Mouse (Mus musculus): ENCODE results near the gene Itk. TPM values are rescaled to one million over a fixed set of nuclear protein-coding genes. Genes with fewer than 3 reads are reported as not detected.

The Itk gene
- polyA plus RNA-seq, 1 experiment from 2014 or later = not detected

DNA sequence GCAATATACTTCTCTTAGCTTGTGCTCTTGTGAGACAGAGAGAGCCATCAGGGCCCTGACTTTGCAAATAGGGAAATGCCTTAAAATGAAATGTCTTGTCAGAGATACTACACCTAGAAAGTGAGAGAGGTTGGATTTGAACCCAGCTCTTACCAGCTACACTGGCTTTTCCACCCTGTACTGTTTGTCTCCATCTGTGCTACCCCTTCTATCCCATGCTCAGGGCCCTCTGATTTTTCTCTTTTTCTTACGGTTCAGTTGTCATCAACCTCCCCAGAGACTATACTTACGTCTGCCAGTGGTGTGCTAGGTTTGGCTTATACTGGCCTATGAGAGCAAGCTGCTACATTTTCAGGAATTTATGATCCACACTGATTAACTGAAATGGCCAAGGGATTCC is 4.4 kb downstream of the Itk start:
- Histone ChIP-seq H3K4me3 (ENCODE audit: low read depth, low read length) (no peak overlapping the region), H3K36me3 (ENCODE audit: control insufficient read depth, insufficient read depth, low read length) (no peaks in the 10 kb centered on the region), H3K27me3 (ENCODE audit: control insufficient read depth, insufficient read depth, low read depth, low read length) (no peaks in the 10 kb centered on the region), H3K4me2 (ENCODE audit: low read length) (no peak overlapping the region), H3K4me1 (ENCODE audit: control insufficient read depth, insufficient read depth, low read length) (no peaks in the 10 kb centered on the region), H3K27ac (ENCODE audit: low read length) (no peak overlapping the region), H3K9ac (ENCODE audit: low read depth, low read length) (no peak overlapping the region), H3K9me3 (replicated peaks; ENCODE audit: control insufficient read depth, low read length, poor library complexity, severe bottlenecking) (no peaks in the 10 kb centered on the region)
- ATAC-seq = no peak
- 90% methylated on average over 2 of the region's 2 CpGs for WGBS

DNA sequence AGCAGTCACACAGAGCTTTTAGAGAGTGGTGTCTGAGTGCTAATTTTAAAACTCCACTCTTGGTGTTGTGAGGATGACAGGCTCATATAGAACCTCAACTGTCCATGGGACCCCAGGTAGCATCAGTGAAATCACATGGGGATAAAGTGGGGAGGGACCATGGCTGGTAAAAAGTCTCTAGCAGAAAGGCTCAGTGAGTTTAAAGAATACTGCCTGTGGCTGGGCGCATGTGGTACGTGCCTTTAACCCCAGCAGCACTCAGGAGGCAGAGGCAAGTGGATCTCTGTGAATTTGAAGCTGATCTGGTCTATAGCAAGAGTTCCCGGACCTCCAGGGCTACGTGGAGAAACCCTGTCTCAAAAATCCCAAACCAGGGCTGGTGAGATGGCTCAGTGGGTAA is 6.8 kb downstream of the Itk start:
- no peak for ATAC-seq
- Histone ChIP-seq H3K36me3 (ENCODE audit: control insufficient read depth, insufficient read depth, low read length) (no peaks in the 10 kb centered on the region), H3K27me3 (ENCODE audit: control insufficient read depth, insufficient read depth, low read depth, low read length) (no peaks in the 10 kb centered on the region), H3K4me2 (ENCODE audit: low read length) (no peak overlapping the region), H3K9ac (ENCODE audit: low read depth, low read length) (no peak overlapping the region), H3K9me3 (replicated peaks; ENCODE audit: control insufficient read depth, low read length, poor library complexity, severe bottlenecking) (no peaks in the 10 kb centered on the region), H3K27ac (ENCODE audit: low read length) (no peak overlapping the region), H3K4me3 (ENCODE audit: low read depth, low read length) (no peak overlapping the region), H3K4me1 (ENCODE audit: control insufficient read depth, insufficient read depth, low read length) (no peaks in the 10 kb centered on the region)
- 90% methylated on average over 4 of the region's 4 CpGs for WGBS

DNA sequence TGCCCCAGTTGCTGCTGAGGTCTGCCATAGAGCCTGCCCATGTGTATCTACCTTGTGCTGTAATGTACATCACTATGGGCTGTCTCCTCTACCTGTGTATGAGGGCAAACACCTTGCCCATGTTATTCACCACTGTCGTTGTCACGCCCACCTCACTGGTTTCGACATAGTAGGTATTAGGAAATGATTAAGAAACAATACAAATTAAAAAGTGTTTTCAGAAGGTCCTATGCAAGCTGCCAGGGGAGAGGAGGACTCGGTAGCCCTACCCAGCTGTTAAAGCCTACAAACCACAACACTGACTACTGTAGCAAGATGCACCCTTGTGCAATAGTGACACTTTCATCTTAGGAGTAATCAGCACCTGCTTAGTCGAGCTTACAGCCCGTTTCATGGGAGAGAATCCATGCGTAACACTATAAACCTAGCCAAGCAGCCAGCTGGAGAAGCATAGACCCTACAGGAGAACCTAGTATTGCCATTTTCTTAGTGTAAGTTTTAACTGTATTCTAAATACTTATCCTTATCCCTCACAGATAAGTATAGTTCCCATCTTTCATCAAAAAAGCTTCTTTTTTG is 9.1 kb downstream of the Itk start:
- Histone ChIP-seq H3K9ac (ENCODE audit: low read depth, low read length) (no peak overlapping the region), H3K27ac (ENCODE audit: low read length) (no peak overlapping the region), H3K36me3 (ENCODE audit: control insufficient read depth, insufficient read depth, low read length) (no peaks in the 10 kb centered on the region), H3K4me2 (ENCODE audit: low read length) (no peak overlapping the region), H3K4me1 (ENCODE audit: control insufficient read depth, insufficient read depth, low read length) (no peaks in the 10 kb centered on the region), H3K27me3 (ENCODE audit: control insufficient read depth, insufficient read depth, low read depth, low read length) (no peaks in the 10 kb centered on the region), H3K4me3 (ENCODE audit: low read depth, low read length) (no peak overlapping the region), H3K9me3 (replicated peaks; ENCODE audit: control insufficient read depth, low read length, poor library complexity, severe bottlenecking) (no peaks in the 10 kb centered on the region)
- ATAC-seq = no peak
- 89% methylated on average over 7 of the region's 7 CpGs for WGBS

DNA sequence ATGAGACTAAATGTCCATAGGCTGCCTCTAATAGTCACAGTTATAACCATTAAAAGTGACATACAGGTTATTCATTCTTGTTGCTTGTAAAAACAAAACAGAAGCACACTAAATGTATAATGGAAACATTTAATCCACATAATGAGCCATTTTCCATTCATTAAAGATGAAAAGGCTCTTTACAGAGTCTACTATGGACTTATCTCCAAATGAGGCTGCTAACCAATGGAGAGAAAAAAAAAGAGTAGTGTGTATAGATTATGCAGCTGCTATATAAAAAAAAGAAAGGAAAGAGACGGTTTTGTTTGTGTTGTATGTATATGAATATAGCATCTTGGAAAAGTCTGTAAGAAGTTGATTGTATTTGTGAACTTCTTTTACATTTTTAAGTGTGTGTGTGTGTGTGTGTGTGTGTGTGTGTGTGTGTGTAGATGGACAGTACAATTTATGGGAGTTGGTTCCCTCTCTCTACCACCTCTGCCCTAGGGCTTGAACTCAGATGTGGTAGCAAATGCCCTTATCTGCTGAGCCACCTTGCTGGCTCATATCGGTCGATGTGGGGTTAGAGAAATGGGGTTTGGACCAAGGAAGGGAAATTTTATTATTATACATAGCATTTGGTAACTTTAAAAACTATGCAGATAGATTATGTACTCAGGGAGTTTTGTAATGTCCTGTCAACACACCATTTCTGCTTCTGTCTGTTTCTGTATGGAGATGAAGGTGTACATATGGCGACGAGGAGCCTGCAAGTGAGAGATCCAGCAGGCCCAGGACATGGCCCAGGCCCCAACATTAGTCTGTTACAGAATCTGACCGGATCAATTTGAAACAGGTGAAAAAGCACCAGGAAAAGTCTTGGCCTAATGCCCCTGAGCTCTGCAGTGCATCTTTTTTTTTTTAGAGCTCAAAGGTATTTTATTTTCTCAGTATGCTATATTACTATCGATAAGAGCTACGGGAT is 11.2 kb downstream of the Itk start:
- Histone ChIP-seq H3K27ac (ENCODE audit: low read length) (no peak overlapping the region), H3K9ac (ENCODE audit: low read depth, low read length) (no peak overlapping the region), H3K9me3 (replicated peaks; ENCODE audit: control insufficient read depth, low read length, poor library complexity, severe bottlenecking) (no peaks in the 10 kb centered on the region), H3K4me3 (ENCODE audit: low read depth, low read length) (no peak overlapping the region), H3K27me3 (ENCODE audit: control insufficient read depth, insufficient read depth, low read depth, low read length) (no peaks in the 10 kb centered on the region), H3K4me1 (ENCODE audit: control insufficient read depth, insufficient read depth, low read length) (no peaks in the 10 kb centered on the region), H3K36me3 (ENCODE audit: control insufficient read depth, insufficient read depth, low read length) (no peaks in the 10 kb centered on the region), H3K4me2 (ENCODE audit: low read length) (no peak overlapping the region)
- WGBS = 92% methylated on average over 8 of the region's 8 CpGs
- no peak for ATAC-seq

DNA sequence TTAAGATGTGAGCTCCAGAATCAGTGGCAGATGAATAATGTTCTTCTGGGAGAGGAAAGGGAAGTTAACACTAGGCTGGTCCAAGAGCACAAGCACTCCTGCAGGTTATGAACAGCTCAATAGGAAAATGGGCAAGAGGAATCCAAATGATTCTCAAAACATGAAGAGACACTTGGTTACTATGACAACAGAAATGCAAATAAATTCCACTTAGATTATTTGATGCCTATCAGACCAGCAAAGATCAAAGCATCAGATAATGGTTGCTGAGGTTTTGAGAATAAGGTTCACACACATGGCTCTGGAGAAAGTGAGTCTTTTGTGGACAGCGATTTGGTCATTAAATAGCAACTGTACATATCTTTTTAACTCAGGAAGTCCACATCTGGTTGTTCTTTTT is 12.0 kb downstream of the Itk start:
- Histone ChIP-seq H3K36me3 (ENCODE audit: control insufficient read depth, insufficient read depth, low read length) (no peaks in the 10 kb centered on the region), H3K27ac (ENCODE audit: low read length) (no peak overlapping the region), H3K9ac (ENCODE audit: low read depth, low read length) (no peak overlapping the region), H3K4me1 (ENCODE audit: control insufficient read depth, insufficient read depth, low read length) (no peaks in the 10 kb centered on the region), H3K4me3 (ENCODE audit: low read depth, low read length) (no peak overlapping the region), H3K4me2 (ENCODE audit: low read length) (no peak overlapping the region), H3K9me3 (replicated peaks; ENCODE audit: control insufficient read depth, low read length, poor library complexity, severe bottlenecking) (no peaks in the 10 kb centered on the region), H3K27me3 (ENCODE audit: control insufficient read depth, insufficient read depth, low read depth, low read length) (no peaks in the 10 kb centered on the region)
- 88% methylated on average over 1 of the region's 1 CpGs for WGBS
- ATAC-seq = no peak

DNA sequence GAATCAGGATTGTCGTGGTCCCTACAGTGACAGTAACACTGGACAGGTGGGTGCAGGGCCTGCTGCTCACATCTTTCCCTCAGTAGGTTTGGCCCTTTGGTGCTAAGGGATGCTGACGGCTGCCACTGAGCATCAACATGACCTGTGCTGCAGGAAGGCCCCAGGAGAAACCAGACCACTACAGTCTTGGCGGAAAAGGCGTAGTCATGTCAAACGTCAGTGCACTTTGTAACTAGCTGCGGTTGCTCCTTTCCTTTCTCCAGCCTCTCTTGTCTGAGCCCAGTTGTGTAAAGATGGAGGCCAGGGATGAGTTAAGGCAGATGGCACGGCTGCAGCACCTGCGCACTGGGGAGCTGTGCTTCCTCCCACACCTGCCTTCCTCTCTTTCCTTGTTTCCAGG is 14.3 kb downstream of the Itk start:
- Histone ChIP-seq H3K4me2 (ENCODE audit: low read length) (no peak overlapping the region), H3K36me3 (ENCODE audit: control insufficient read depth, insufficient read depth, low read length) (no peaks in the 10 kb centered on the region), H3K9ac (ENCODE audit: low read depth, low read length) (no peak overlapping the region), H3K4me3 (ENCODE audit: low read depth, low read length) (no peak overlapping the region), H3K27ac (ENCODE audit: low read length) (no peak overlapping the region), H3K27me3 (ENCODE audit: control insufficient read depth, insufficient read depth, low read depth, low read length) (no peaks in the 10 kb centered on the region), H3K9me3 (replicated peaks; ENCODE audit: control insufficient read depth, low read length, poor library complexity, severe bottlenecking) (no peaks in the 10 kb centered on the region), H3K4me1 (ENCODE audit: control insufficient read depth, insufficient read depth, low read length) (no peaks in the 10 kb centered on the region)
- no peak for ATAC-seq
- 87% methylated on average over 8 of the region's 8 CpGs for WGBS

DNA sequence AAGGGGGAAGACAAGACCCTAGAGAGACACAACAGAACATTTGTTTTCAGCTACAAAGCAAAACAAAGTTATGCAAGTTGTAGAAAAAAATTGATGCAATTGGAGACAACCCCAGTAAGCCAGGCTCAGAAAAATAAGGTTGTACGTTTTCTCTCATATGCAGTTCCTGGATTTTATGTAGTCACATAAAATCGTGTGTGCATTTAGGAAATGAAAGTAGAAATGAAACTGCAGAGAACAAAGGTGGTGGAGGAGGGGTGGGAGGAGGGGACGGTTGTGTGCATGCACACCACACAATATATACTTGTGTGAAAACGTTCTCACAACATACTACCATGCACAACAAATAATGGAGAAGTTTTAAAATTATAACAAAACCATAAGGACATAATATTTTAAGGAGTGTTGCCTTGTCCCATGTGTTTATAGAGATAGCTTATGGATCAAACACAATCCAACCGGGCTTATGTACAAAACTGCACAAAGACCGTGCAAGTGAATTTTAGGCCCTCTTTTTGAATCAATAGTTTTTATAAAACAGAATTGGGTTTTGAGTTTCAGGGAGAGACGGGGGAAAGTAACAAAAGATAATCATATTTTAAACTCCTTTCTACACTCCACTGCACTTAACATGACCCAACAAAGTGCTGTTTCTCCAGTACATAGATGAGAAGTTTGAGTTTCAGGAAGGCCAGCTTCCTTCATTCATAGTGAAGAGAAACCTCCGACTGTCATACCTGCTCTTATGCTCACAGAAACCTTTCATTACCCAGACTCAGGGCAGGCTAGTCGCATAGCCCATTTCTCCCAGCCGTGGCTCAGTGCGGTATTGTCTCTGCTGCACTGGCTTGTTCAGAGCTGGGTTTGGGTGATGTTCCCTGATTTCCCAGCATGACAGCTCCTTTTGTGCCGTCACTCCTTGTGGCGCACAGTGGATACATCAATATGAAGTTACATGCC is 16.0 kb downstream of the Itk start:
- Histone ChIP-seq H3K9me3 (replicated peaks; ENCODE audit: control insufficient read depth, low read length, poor library complexity, severe bottlenecking) (no peaks in the 10 kb centered on the region), H3K4me1 (ENCODE audit: control insufficient read depth, insufficient read depth, low read length) (no peaks in the 10 kb centered on the region), H3K4me2 (ENCODE audit: low read length) (no peak overlapping the region), H3K36me3 (ENCODE audit: control insufficient read depth, insufficient read depth, low read length) (no peaks in the 10 kb centered on the region), H3K9ac (ENCODE audit: low read depth, low read length) (no peak overlapping the region), H3K27me3 (ENCODE audit: control insufficient read depth, insufficient read depth, low read depth, low read length) (no peaks in the 10 kb centered on the region), H3K4me3 (ENCODE audit: low read depth, low read length) (no peak overlapping the region), H3K27ac (ENCODE audit: low read length) (no peak overlapping the region)
- 84% methylated on average over 13 of the region's 13 CpGs for WGBS
- ATAC-seq = no peak

DNA sequence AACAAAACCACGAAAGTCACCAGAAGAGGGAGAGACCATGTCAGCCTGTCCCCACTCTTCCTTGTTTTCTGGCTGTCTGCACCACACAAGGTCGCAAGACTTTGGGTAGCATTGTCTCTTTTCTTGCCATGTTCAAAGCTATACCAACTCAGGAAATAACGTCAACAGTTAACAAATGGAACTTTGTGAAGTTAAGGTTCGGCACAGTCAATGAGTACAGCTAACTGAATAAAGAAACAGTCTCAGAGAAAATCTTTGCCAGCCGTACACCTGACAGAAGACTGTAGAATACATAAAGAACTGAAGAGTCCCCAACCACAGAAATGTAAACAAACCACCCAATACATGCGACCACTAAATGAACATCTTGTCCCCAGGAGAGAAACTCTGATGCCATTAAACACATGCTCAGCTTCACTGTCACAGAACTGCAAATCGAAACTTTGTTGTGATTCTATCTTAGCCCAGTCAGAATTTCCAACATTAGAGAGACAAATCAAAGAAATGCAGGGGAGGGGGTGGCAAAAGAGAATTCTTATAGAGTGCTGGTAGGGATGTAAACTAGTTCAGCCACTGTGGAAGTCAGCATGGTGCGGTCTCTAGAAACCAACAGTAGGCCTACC is 16.9 kb downstream of the Itk start:
- no peaks in the 10 kb centered on the region for H3K9me3 ChIP-seq (replicated peaks; ENCODE audit: control insufficient read depth, low read length, poor library complexity, severe bottlenecking)
- WGBS = 90% methylated on average over 8 of the region's 8 CpGs
- no peak overlapping the region for H3K4me3 ChIP-seq (ENCODE audit: low read depth, low read length)
- no peak for ATAC-seq
- H3K36me3 ChIP-seq (ENCODE audit: control insufficient read depth, insufficient read depth, low read length) = no peaks in the 10 kb centered on the region
- H3K4me1 ChIP-seq (ENCODE audit: control insufficient read depth, insufficient read depth, low read length) = no peaks in the 10 kb centered on the region
- H3K9ac ChIP-seq (ENCODE audit: low read depth, low read length) = no peak overlapping the region
- H3K27ac ChIP-seq (ENCODE audit: low read length) = no peak overlapping the region
- no peaks in the 10 kb centered on the region for H3K27me3 ChIP-seq (ENCODE audit: control insufficient read depth, insufficient read depth, low read depth, low read length)
- no peak overlapping the region for H3K4me2 ChIP-seq (ENCODE audit: low read length)

Measured in midbrain, embryonic 16.5 days (tissue).